Mouse (Mus musculus): ENCODE measurements around the gene Foxk1. TPM values are rescaled to one million over a fixed set of nuclear protein-coding genes. Genes with fewer than 3 reads are reported as not detected.

Foxk1 gene
- polyA plus RNA-seq, 1 experiment from 2014 or later: 3.1 TPM

DNA sequence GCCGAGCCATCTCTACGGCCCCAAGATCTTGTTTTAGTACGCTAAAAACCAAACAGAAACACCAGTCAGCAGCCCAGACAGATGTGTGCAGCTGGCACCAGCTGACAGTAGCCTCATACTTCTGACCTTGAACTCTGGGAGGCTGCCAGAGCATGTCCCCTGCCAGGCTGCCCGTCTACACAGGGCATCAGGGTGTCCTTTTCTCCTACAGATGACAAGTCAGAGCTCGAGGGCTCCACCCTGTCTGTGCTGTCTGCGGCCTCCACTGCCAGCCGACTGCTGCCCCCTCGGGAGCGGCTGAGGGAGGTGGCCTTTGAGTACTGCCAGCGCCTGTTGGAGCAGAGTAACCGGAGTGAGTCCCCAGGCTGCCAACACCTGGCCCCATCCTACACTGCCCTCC lies 68.5 kb downstream of the Foxk1 start:
- no peak overlapping the region for H3K9ac ChIP-seq (ENCODE audit: low read depth, low read length)
- peaks cover 6% of the 10 kb centered on the region for H3K4me1 ChIP-seq (ENCODE audit: control insufficient read depth, insufficient read depth, low read depth, low read length)
- no peaks in the 10 kb centered on the region for H3K9me3 ChIP-seq (ENCODE audit: control insufficient read depth, low read length)
- H3K27me3 ChIP-seq (replicated peaks; ENCODE audit: control insufficient read depth, insufficient read depth, low read length): no peaks in the 10 kb centered on the region
- no peak overlapping the region for H3K4me3 ChIP-seq (ENCODE audit: low read length)
- peaks cover 11% of the 10 kb centered on the region for H3K36me3 ChIP-seq (ENCODE audit: control insufficient read depth, insufficient read depth, low read length)
- no peak for ATAC-seq
- no peak overlapping the region for H3K27ac ChIP-seq (ENCODE audit: low read depth, low read length)
- no peak overlapping the region for H3K4me2 ChIP-seq (ENCODE audit: low read length)
- WGBS: 92% methylated on average over 11 of the region's 11 CpGs

GRCm38 (mm10) chr5:142473696-142474095 lies 72.4 kb downstream of the Foxk1 start:
- Histone ChIP-seq H3K4me3 (ENCODE audit: low read length) (no peak overlapping the region), H3K4me1 (ENCODE audit: control insufficient read depth, insufficient read depth, low read depth, low read length) (peaks cover 4% of the 10 kb centered on the region; the same call in 1 of the 2 replicates), H3K36me3 (ENCODE audit: control insufficient read depth, insufficient read depth, low read length) (peaks cover 7% of the 10 kb centered on the region), H3K27ac (ENCODE audit: low read depth, low read length) (no peak overlapping the region), H3K9ac (ENCODE audit: low read depth, low read length) (no peak overlapping the region), H3K27me3 (replicated peaks; ENCODE audit: control insufficient read depth, insufficient read depth, low read length) (no peaks in the 10 kb centered on the region), H3K9me3 (ENCODE audit: control insufficient read depth, low read length) (no peaks in the 10 kb centered on the region), H3K4me2 (ENCODE audit: low read length) (no peak overlapping the region)
- ATAC-seq: peak; percentile 66
- WGBS: 47% methylated on average over 10 of the region's 10 CpGs

- H3K27me3 ChIP-seq (replicated peaks; ENCODE audit: control insufficient read depth, insufficient read depth, low read length): no peaks in the 10 kb centered on the region
- H3K9ac ChIP-seq (ENCODE audit: low read depth, low read length): no peak overlapping the region
- no peak for ATAC-seq
- H3K36me3 ChIP-seq (ENCODE audit: control insufficient read depth, insufficient read depth, low read length): no peaks in the 10 kb centered on the region
- H3K4me2 ChIP-seq (ENCODE audit: low read length): no peak overlapping the region
- peaks cover 7% of the 10 kb centered on the region for H3K4me1 ChIP-seq (ENCODE audit: control insufficient read depth, insufficient read depth, low read depth, low read length)
- 89% methylated on average over 7 of the region's 7 CpGs for WGBS
- H3K9me3 ChIP-seq (ENCODE audit: control insufficient read depth, low read length): no peaks in the 10 kb centered on the region
- no peak overlapping the region for H3K4me3 ChIP-seq (ENCODE audit: low read length)
- no peak overlapping the region for H3K27ac ChIP-seq (ENCODE audit: low read depth, low read length)
Measured at GRCm38 (mm10) chr5:142475669-142476068, 74.4 kb downstream of the Foxk1 start.

- no peak overlapping the region for H3K9ac ChIP-seq (ENCODE audit: low read depth, low read length)
- no peaks in the 10 kb centered on the region for H3K9me3 ChIP-seq (ENCODE audit: control insufficient read depth, low read length)
- no peak overlapping the region for H3K4me2 ChIP-seq (ENCODE audit: low read length)
- H3K4me1 ChIP-seq (ENCODE audit: control insufficient read depth, insufficient read depth, low read depth, low read length): peaks cover 7% of the 10 kb centered on the region
- ATAC-seq: no peak
- H3K36me3 ChIP-seq (ENCODE audit: control insufficient read depth, insufficient read depth, low read length): no peaks in the 10 kb centered on the region
- no peak overlapping the region for H3K27ac ChIP-seq (ENCODE audit: low read depth, low read length)
- H3K4me3 ChIP-seq (ENCODE audit: low read length): no peak overlapping the region
- H3K27me3 ChIP-seq (replicated peaks; ENCODE audit: control insufficient read depth, insufficient read depth, low read length): no peaks in the 10 kb centered on the region
- WGBS: 75% methylated on average over 12 of the region's 12 CpGs
Measured at GRCm38 (mm10) chr5:142477346-142477745, 76.0 kb downstream of the Foxk1 start.

- Histone ChIP-seq H3K4me1 (ENCODE audit: control insufficient read depth, insufficient read depth, low read depth, low read length) (peaks cover 7% of the 10 kb centered on the region), H3K4me3 (ENCODE audit: low read length) (no peak overlapping the region), H3K4me2 (ENCODE audit: low read length) (no peak overlapping the region), H3K27me3 (replicated peaks; ENCODE audit: control insufficient read depth, insufficient read depth, low read length) (no peaks in the 10 kb centered on the region), H3K9ac (ENCODE audit: low read depth, low read length) (no peak overlapping the region), H3K27ac (ENCODE audit: low read depth, low read length) (no peak overlapping the region), H3K9me3 (ENCODE audit: control insufficient read depth, low read length) (no peaks in the 10 kb centered on the region), H3K36me3 (ENCODE audit: control insufficient read depth, insufficient read depth, low read length) (no peaks in the 10 kb centered on the region)
- ATAC-seq: no peak
- WGBS: 72% methylated on average over 5 of the region's 5 CpGs
Measured at GRCm38 (mm10) chr5:142477866-142478615, 76.7 kb downstream of the Foxk1 start.

- Histone ChIP-seq H3K4me1 (ENCODE audit: control insufficient read depth, insufficient read depth, low read depth, low read length) (peaks cover 5% of the 10 kb centered on the region), H3K9me3 (ENCODE audit: control insufficient read depth, low read length) (no peaks in the 10 kb centered on the region), H3K27ac (ENCODE audit: low read depth, low read length) (no peak overlapping the region), H3K4me3 (ENCODE audit: low read length) (no peak overlapping the region), H3K4me2 (ENCODE audit: low read length) (peak overlapping the region; percentile 49), H3K27me3 (replicated peaks; ENCODE audit: control insufficient read depth, insufficient read depth, low read length) (no peaks in the 10 kb centered on the region), H3K36me3 (ENCODE audit: control insufficient read depth, insufficient read depth, low read length) (no peaks in the 10 kb centered on the region), H3K9ac (ENCODE audit: low read depth, low read length) (peak overlapping the region; percentile 43; the same call in 1 of the 2 replicates)
- WGBS: 32% methylated on average over 17 of the region's 17 CpGs
- peak; percentile 57 for ATAC-seq
Measured at GRCm38 (mm10) chr5:142478829-142479435, 77.6 kb downstream of the Foxk1 start.

DNA sequence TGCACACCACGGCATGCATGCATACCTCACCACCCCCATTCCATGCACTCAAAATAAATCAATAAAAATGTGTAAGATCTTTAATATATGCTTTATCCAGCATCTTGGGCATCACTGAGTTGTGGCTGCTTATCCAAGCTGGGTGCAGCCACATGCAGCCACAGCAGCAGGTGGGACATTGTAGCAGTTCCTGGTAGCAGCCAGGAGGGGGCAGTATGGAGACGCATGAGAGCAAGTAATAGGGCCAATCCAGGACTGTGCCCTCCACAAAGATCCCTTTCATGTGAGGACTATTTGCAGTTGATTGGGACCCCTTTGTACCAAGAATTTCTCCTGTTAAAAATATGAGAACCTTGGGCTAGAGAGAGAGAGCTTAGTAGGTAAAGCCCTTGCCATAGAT lies 81.2 kb downstream of the Foxk1 start:
- Histone ChIP-seq H3K4me3 (ENCODE audit: low read length) (no peak overlapping the region), H3K9ac (ENCODE audit: low read depth, low read length) (no peak overlapping the region), H3K4me2 (ENCODE audit: low read length) (no peak overlapping the region), H3K27ac (ENCODE audit: low read depth, low read length) (no peak overlapping the region), H3K9me3 (ENCODE audit: control insufficient read depth, low read length) (no peaks in the 10 kb centered on the region), H3K4me1 (ENCODE audit: control insufficient read depth, insufficient read depth, low read depth, low read length) (peaks cover 3% of the 10 kb centered on the region), H3K27me3 (replicated peaks; ENCODE audit: control insufficient read depth, insufficient read depth, low read length) (no peaks in the 10 kb centered on the region), H3K36me3 (ENCODE audit: control insufficient read depth, insufficient read depth, low read length) (no peaks in the 10 kb centered on the region)
- WGBS: 66% methylated on average over 2 of the region's 2 CpGs
- ATAC-seq: no peak

GRCm38 (mm10) chr5:142483581-142483980 lies 82.3 kb downstream of the Foxk1 start:
- H3K9ac ChIP-seq (ENCODE audit: low read depth, low read length): no peak overlapping the region
- H3K36me3 ChIP-seq (ENCODE audit: control insufficient read depth, insufficient read depth, low read length): no peaks in the 10 kb centered on the region
- no peak overlapping the region for H3K4me2 ChIP-seq (ENCODE audit: low read length)
- H3K27ac ChIP-seq (ENCODE audit: low read depth, low read length): no peak overlapping the region
- no peak for ATAC-seq
- WGBS: 91% methylated on average over 5 of the region's 5 CpGs
- peaks cover 3% of the 10 kb centered on the region for H3K4me1 ChIP-seq (ENCODE audit: control insufficient read depth, insufficient read depth, low read depth, low read length)
- H3K9me3 ChIP-seq (ENCODE audit: control insufficient read depth, low read length): no peaks in the 10 kb centered on the region
- no peaks in the 10 kb centered on the region for H3K27me3 ChIP-seq (replicated peaks; ENCODE audit: control insufficient read depth, insufficient read depth, low read length)
- H3K4me3 ChIP-seq (ENCODE audit: low read length): no peak overlapping the region

DNA sequence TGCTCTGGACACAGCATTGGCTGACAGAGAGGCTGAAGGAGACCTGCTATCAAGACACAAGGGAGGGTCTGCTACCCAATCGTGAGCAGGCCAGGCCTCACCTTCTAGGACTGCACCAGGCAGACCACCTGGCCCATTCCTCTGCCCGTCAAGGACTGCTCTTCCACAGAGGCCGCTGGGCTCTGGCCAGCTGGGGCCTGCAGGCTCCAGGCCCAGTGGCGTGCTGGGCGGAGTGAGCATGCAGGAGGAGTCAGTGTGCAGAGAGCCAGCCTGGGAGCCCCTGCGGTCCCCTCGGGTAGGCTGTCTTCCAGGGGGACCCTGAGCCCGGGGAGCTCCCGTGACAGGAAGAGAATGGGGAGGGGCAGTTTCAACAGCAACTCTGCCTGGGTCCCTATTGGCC lies 85.4 kb downstream of the Foxk1 start:
- Histone ChIP-seq H3K9me3 (ENCODE audit: control insufficient read depth, low read length) (no peaks in the 10 kb centered on the region), H3K4me3 (ENCODE audit: low read length) (no peak overlapping the region), H3K27ac (ENCODE audit: low read depth, low read length) (no peak overlapping the region), H3K4me2 (ENCODE audit: low read length) (no peak overlapping the region), H3K9ac (ENCODE audit: low read depth, low read length) (no peak overlapping the region), H3K4me1 (ENCODE audit: control insufficient read depth, insufficient read depth, low read depth, low read length) (no peaks in the 10 kb centered on the region), H3K36me3 (ENCODE audit: control insufficient read depth, insufficient read depth, low read length) (no peaks in the 10 kb centered on the region), H3K27me3 (replicated peaks; ENCODE audit: control insufficient read depth, insufficient read depth, low read length) (no peaks in the 10 kb centered on the region)
- ATAC-seq: no peak; the same call in 1 of the 2 replicates
- WGBS: 64% methylated on average over 9 of the region's 9 CpGs

Data from hindbrain, embryonic 16.5 days (tissue).